Mouse (Mus musculus): ENCODE measurements at regions not wholly inside any gene's neighbourhood (a gene's known extent, or its start where the extent isn't known, plus 50 kb on each side); places are given as distances from the start of the nearest gene placed in this dataset.

- DNase-seq (ENCODE audit: low read depth, low spot score), result no peak
Observed at GRCm38 (mm10) chr5:26573446-26573845, 243.6 kb upstream of the Dpp6 start.

GRCm38 (mm10) chr5:26586108-26586507, 230.9 kb upstream of the Dpp6 start:
- no peak for DNase-seq (ENCODE audit: low read depth, low spot score)

GRCm38 (mm10) chr5:26590886-26591285, 226.1 kb upstream of the Dpp6 start:
- peak; percentile 2 for DNase-seq (ENCODE audit: low read depth, low spot score)

- DNase-seq (ENCODE audit: low read depth, low spot score), result no peak
Observed at GRCm38 (mm10) chr5:26592341-26592740, 224.7 kb upstream of the Dpp6 start.

- DNase-seq (ENCODE audit: low read depth, low spot score), result no peak
Observed at GRCm38 (mm10) chr5:26597991-26598390, 219.0 kb upstream of the Dpp6 start.

- no peak for DNase-seq (ENCODE audit: low read depth, low spot score)
Observed at GRCm38 (mm10) chr5:26619272-26619671, 197.7 kb upstream of the Dpp6 start.

GRCm38 (mm10) chr5:26622116-26622515, 194.9 kb upstream of the Dpp6 start:
- peak; percentile 91 for DNase-seq (ENCODE audit: low read depth, low spot score)

- peak; percentile 41 for DNase-seq (ENCODE audit: low read depth, low spot score)
Observed at GRCm38 (mm10) chr5:26671478-26671877, 145.5 kb upstream of the Dpp6 start.

GRCm38 (mm10) chr5:26689775-26690174, 127.2 kb upstream of the Dpp6 start:
- no peak for DNase-seq (ENCODE audit: low read depth, low spot score)

GRCm38 (mm10) chr5:26691121-26691520, 125.9 kb upstream of the Dpp6 start:
- DNase-seq (ENCODE audit: low read depth, low spot score), result peak; percentile 53

- DNase-seq (ENCODE audit: low read depth, low spot score), result peak; percentile 78
Observed at GRCm38 (mm10) chr5:26692013-26692412, 125.0 kb upstream of the Dpp6 start.

- DNase-seq (ENCODE audit: low read depth, low spot score), result peak; percentile 87
Observed at GRCm38 (mm10) chr5:26703621-26704020, 113.4 kb upstream of the Dpp6 start.

- no peak for DNase-seq (ENCODE audit: low read depth, low spot score)
Observed at GRCm38 (mm10) chr5:26707661-26708060, 109.3 kb upstream of the Dpp6 start.

GRCm38 (mm10) chr5:26724491-26724890, 92.5 kb upstream of the Dpp6 start:
- DNase-seq (ENCODE audit: low read depth, low spot score), result no peak

- no peak for DNase-seq (ENCODE audit: low read depth, low spot score)
Observed at GRCm38 (mm10) chr5:26725953-26726352, 91.0 kb upstream of the Dpp6 start.

- DNase-seq (ENCODE audit: low read depth, low spot score), result peak; percentile 70
Observed at GRCm38 (mm10) chr5:26751196-26751595, 65.8 kb upstream of the Dpp6 start.

- peak; percentile 84 for DNase-seq (ENCODE audit: low read depth, low spot score)
Observed at GRCm38 (mm10) chr5:26751601-26752305, 65.2 kb upstream of the Dpp6 start.

GRCm38 (mm10) chr5:26754129-26754528, 62.9 kb upstream of the Dpp6 start:
- DNase-seq (ENCODE audit: low read depth, low spot score), result peak; percentile 32

Measured in ZHBTc4 (cell line).